ENCODE assay signal across 8 mouse cellular contexts in the genomic region with DNA sequence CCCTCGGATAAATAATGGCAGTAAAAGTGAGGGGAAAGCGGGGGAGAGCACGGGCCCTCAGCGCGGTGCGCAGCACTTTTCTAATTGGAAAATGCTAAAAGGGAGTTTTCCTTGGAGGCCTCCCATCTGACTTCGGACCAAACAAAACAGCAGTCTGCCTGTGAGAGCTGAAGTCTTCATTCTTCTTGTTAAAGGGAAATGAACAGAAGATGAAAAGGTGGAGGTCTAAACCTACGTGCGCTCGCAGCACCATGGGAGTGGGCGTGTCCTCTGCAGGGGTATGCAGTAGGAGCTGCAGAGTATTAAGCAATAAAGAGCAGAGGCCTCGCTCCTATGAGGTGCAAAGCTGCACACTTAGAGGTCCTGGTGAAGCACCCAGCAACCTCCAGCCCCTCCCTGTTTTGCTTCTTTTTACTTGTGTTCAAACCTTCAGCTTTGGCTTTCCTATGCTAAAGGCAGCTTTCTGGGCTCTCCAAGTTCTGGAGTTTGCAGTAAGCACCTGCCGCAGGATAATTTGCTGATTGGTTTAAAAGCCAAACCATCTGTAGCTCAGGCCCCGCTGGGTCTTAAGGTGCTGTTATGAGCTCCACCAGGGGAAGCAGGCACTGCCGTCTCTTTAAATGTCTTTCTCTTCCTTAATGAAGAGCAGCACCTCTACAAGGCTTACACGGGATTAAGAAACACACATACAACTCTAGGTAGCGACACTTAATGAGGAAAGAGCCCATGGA.
DNase-seq lines count a peak whose midpoint lies in the region; ATAC-seq and TF ChIP-seq lines count a peak whose summit lies in the region.

No protein-coding gene starts in this region.

- 0 out of 2 replicates have a peak, but pooled peaks cover 2% of the 10 kb centered on the region for H3K4me1 ChIP-seq in heart, embryonic 11.5 days (ENCODE audit: control insufficient read depth, insufficient read depth, low read length)
- peaks cover 6% of the 10 kb centered on the region for H3K4me1 ChIP-seq in forebrain, postnatal 0 days (ENCODE audit: insufficient read depth)
- peaks cover 14% of the 10 kb centered on the region for H3K4me1 ChIP-seq in hindbrain, embryonic 15.5 days (replicated peaks)
- H3K4me1 ChIP-seq in limb, embryonic 15.5 days: peaks cover 22% of the 10 kb centered on the region
- peaks cover 15% of the 10 kb centered on the region for H3K4me1 ChIP-seq in neural tube, embryonic 15.5 days

- no peaks in the 10 kb centered on the region for H3K36me3 ChIP-seq in heart, embryonic 11.5 days (ENCODE audit: control insufficient read depth, insufficient read depth, low read length)
- H3K36me3 ChIP-seq in forebrain, postnatal 0 days (ENCODE audit: insufficient read depth): no peaks in the 10 kb centered on the region
- no peaks in the 10 kb centered on the region for H3K36me3 ChIP-seq in hindbrain, embryonic 15.5 days
- no peaks in the 10 kb centered on the region for H3K36me3 ChIP-seq in limb, embryonic 15.5 days
- no peaks in the 10 kb centered on the region for H3K36me3 ChIP-seq in neural tube, embryonic 15.5 days

- no peak overlapping the region for H3K9ac ChIP-seq in heart, embryonic 11.5 days (ENCODE audit: low read depth, low read length)
- H3K9ac ChIP-seq in forebrain, postnatal 0 days: peak overlapping the region; percentile 39
- H3K9ac ChIP-seq in hindbrain, embryonic 15.5 days: no peak overlapping the region
- H3K9ac ChIP-seq in limb, embryonic 15.5 days: no peak overlapping the region
- 0 out of 2 replicates have a peak overlapping the region, but pooled peaks have one; percentile 20 for H3K9ac ChIP-seq in neural tube, embryonic 15.5 days (replicated peaks)

- H3K27me3 ChIP-seq in heart, embryonic 11.5 days (ENCODE audit: control insufficient read depth, insufficient read depth, low read length): peaks cover 16% of the 10 kb centered on the region
- no peaks in the 10 kb centered on the region for H3K27me3 ChIP-seq in forebrain, postnatal 0 days (ENCODE audit: insufficient read depth, low read length)
- no peaks in the 10 kb centered on the region for H3K27me3 ChIP-seq in hindbrain, embryonic 15.5 days
- 0 out of 2 replicates have a peak, but pooled peaks cover 3% of the 10 kb centered on the region for H3K27me3 ChIP-seq in limb, embryonic 15.5 days
- H3K27me3 ChIP-seq in neural tube, embryonic 15.5 days (replicated peaks): no peaks in the 10 kb centered on the region

- H3K4me2 ChIP-seq in heart, embryonic 11.5 days: no peak overlapping the region
- H3K4me2 ChIP-seq in forebrain, postnatal 0 days (ENCODE audit: low read depth): peak overlapping the region; percentile 49
- H3K4me2 ChIP-seq in hindbrain, embryonic 15.5 days: peak overlapping the region; percentile 40
- H3K4me2 ChIP-seq in limb, embryonic 15.5 days: peak overlapping the region; percentile 32
- peak overlapping the region; percentile 51 for H3K4me2 ChIP-seq in neural tube, embryonic 15.5 days

- TF ChIP-seq CTCF in forebrain, postnatal 0 days (IDR thresholded peaks at IDR 0.05; ENCODE audit: low read depth): no peak

- no peaks in the 10 kb centered on the region for H3K9me3 ChIP-seq in heart, embryonic 11.5 days (replicated peaks; ENCODE audit: control insufficient read depth, low read length)
- H3K9me3 ChIP-seq in forebrain, postnatal 0 days (ENCODE audit: low read length): no peaks in the 10 kb centered on the region
- H3K9me3 ChIP-seq in hindbrain, embryonic 15.5 days: no peaks in the 10 kb centered on the region
- no peaks in the 10 kb centered on the region for H3K9me3 ChIP-seq in limb, embryonic 15.5 days
- H3K9me3 ChIP-seq in neural tube, embryonic 15.5 days (replicated peaks): no peaks in the 10 kb centered on the region

- no peak overlapping the region for H3K27ac ChIP-seq in heart, embryonic 11.5 days (ENCODE audit: low read depth, low read length)
- H3K27ac ChIP-seq in forebrain, postnatal 0 days (ENCODE audit: low read depth, low read length): no peak overlapping the region
- H3K27ac ChIP-seq in hindbrain, embryonic 15.5 days (replicated peaks): peak overlapping the region; percentile 28; the same call in 1 of the 2 replicates
- H3K27ac ChIP-seq in limb, embryonic 15.5 days: peak overlapping the region; percentile 28
- peak overlapping the region; percentile 38; the same call in 1 of the 2 replicates for H3K27ac ChIP-seq in neural tube, embryonic 15.5 days (replicated peaks)

- DNase-seq in heart, adult 18-20 months: peak; percentile 69 to 76
- DNase-seq in forebrain, postnatal 0 days: peak; percentile 28
- no peak for DNase-seq in Muller cell, postnatal 12 days (ENCODE audit: inconsistent ontology term)

- WGBS in heart, embryonic 11.5 days (ENCODE audit: insufficient replicate concordance): 49% methylated on average over 17 of the region's 17 CpGs
- WGBS in forebrain, postnatal 0 days: 14% methylated on average over 17 of the region's 17 CpGs
- WGBS in hindbrain, embryonic 15.5 days: 42% methylated on average over 17 of the region's 17 CpGs
- WGBS in limb, embryonic 15.5 days: 18% methylated on average over 17 of the region's 17 CpGs
- WGBS in neural tube, embryonic 15.5 days: 31% methylated on average over 17 of the region's 17 CpGs

- no peak overlapping the region for H3K4me3 ChIP-seq in heart, embryonic 11.5 days (ENCODE audit: low read depth, low read length)
- peak overlapping the region; percentile 31 for H3K4me3 ChIP-seq in forebrain, postnatal 0 days (ENCODE audit: low read depth, low read length)
- H3K4me3 ChIP-seq in hindbrain, embryonic 15.5 days: no peak overlapping the region
- peak overlapping the region; percentile 23 for H3K4me3 ChIP-seq in limb, embryonic 15.5 days
- peak overlapping the region; percentile 21; the same call in 1 of the 2 replicates for H3K4me3 ChIP-seq in neural tube, embryonic 15.5 days (replicated peaks)

- no peak for ATAC-seq in heart, embryonic 11.5 days (replicated peaks; ENCODE audit: insufficient number of reproducible peaks, low FRiP score, low TSS enrichment)
- ATAC-seq in forebrain, postnatal 0 days: peak; percentile 40; the same call in 1 of the 2 replicates
- ATAC-seq in hindbrain, embryonic 15.5 days (ENCODE audit: low FRiP score, low read depth): no peak
- ATAC-seq in limb, embryonic 15.5 days (ENCODE audit: insufficient number of reproducible peaks, low FRiP score, low TSS enrichment, low read depth): peak; percentile 70; the same call in 1 of the 2 replicates
- ATAC-seq in neural tube, embryonic 15.5 days (ENCODE audit: low FRiP score): no peak
- ATAC-seq in frontal cortex, adult (ENCODE audit: low TSS enrichment): no peak

Comparison
In these comparisons a context has a peak if more than half of its experiments do, and no peak if none do; other contexts are left out.
1. ATAC-seq: peak in forebrain, postnatal 0 days (single experiment) and limb, embryonic 15.5 days (single experiment); none in heart, embryonic 11.5 days (single experiment), hindbrain, embryonic 15.5 days (single experiment), neural tube, embryonic 15.5 days (single experiment) and frontal cortex, adult (single experiment).
2. H3K27ac ChIP-seq: peak in hindbrain, embryonic 15.5 days (single experiment), limb, embryonic 15.5 days (single experiment) and neural tube, embryonic 15.5 days (single experiment); none in heart, embryonic 11.5 days (single experiment) and forebrain, postnatal 0 days (single experiment).
3. H3K4me3 ChIP-seq: peak in forebrain, postnatal 0 days (single experiment), limb, embryonic 15.5 days (single experiment) and neural tube, embryonic 15.5 days (single experiment); none in heart, embryonic 11.5 days (single experiment) and hindbrain, embryonic 15.5 days (single experiment).
4. H3K9ac ChIP-seq: peak in forebrain, postnatal 0 days (single experiment) and neural tube, embryonic 15.5 days (single experiment); none in heart, embryonic 11.5 days (single experiment), hindbrain, embryonic 15.5 days (single experiment) and limb, embryonic 15.5 days (single experiment).